Mouse (Mus musculus) neutrophil, adult 5-6 weeks (primary cell): ENCODE measurements around the gene Larp7. TPM values are rescaled to one million over a fixed set of nuclear protein-coding genes. Genes with fewer than 3 reads are reported as not detected.

Experiments used
- ATAC-seq: fragments of 151-379, 151-347 bp; 2 replicates; pipeline ENCODE4 v1.8.0; 2017; ENCODE audit warnings: mild to moderate bottlenecking, moderate TSS enrichment; ENCODE audit not compliant: insufficient number of reproducible peaks, poor library complexity, low FRiP score, severe bottlenecking; ENCODE audit errors: extremely low read depth
- total RNA-seq: library from RNA; stranded (forward); fragments of 200-1000 nt; gene quantifications from 2 replicates; pipeline ENCODE4 v1.2.3, GENCODE M21; 2017

Gene Larp7
- 42.8 and 44.2 TPM in 2 replicates for total RNA-seq

- peak; percentile 96 for ATAC-seq
Measured at GRCm38 (mm10) chr3:127552973-127553719, at the start of gene Larp7, which contains the start of gene Zgrf1. Larp7 (minus strand) TSS chr3:127553349. Zgrf1 (plus strand) TSS chr3:127553489.

GRCm38 (mm10) chr3:127597136-127597535 is 44.0 kb upstream of the Larp7 start:
- ATAC-seq: no peak

- ATAC-seq: peak; percentile 95
Measured at GRCm38 (mm10) chr3:127572557-127572956, 19.4 kb upstream of the Larp7 start.

- no peak for ATAC-seq
Measured at GRCm38 (mm10) chr3:127565129-127565528, 12.0 kb upstream of the Larp7 start.

GRCm38 (mm10) chr3:127562974-127563373 is 9.8 kb upstream of the Larp7 start:
- no peak for ATAC-seq

- no peak for ATAC-seq
Measured at GRCm38 (mm10) chr3:127558201-127558600, 5.1 kb upstream of the Larp7 start.

GRCm38 (mm10) chr3:127554723-127555122 is 1.6 kb upstream of the Larp7 start:
- no peak for ATAC-seq

GRCm38 (mm10) chr3:127553720-127554043 is 533 bp upstream of the Larp7 start:
- no peak for ATAC-seq

- no peak for ATAC-seq
Measured at GRCm38 (mm10) chr3:127552434-127552972, 646 bp downstream of the Larp7 start.

- ATAC-seq: no peak
Measured at GRCm38 (mm10) chr3:127547882-127548281, 5.3 kb downstream of the Larp7 start.

- no peak for ATAC-seq
Measured at GRCm38 (mm10) chr3:127544610-127545121, 8.5 kb downstream of the Larp7 start.

- no peak for ATAC-seq
Measured at GRCm38 (mm10) chr3:127543976-127544375, 9.2 kb downstream of the Larp7 start.

- no peak for ATAC-seq
Measured at GRCm38 (mm10) chr3:127539193-127539592, 14.0 kb downstream of the Larp7 start.

- no peak for ATAC-seq
Measured at GRCm38 (mm10) chr3:127530293-127530692, 22.9 kb downstream of the Larp7 start.

- ATAC-seq: no peak
Measured at GRCm38 (mm10) chr3:127529824-127530223, 23.3 kb downstream of the Larp7 start.

GRCm38 (mm10) chr3:127529210-127529609 is 23.9 kb downstream of the Larp7 start:
- ATAC-seq: no peak

- ATAC-seq: no peak
Measured at GRCm38 (mm10) chr3:127527465-127528034, 25.6 kb downstream of the Larp7 start.

- ATAC-seq: no peak
Measured at GRCm38 (mm10) chr3:127525188-127525819, 27.8 kb downstream of the Larp7 start.

GRCm38 (mm10) chr3:127521156-127521555 is 32.0 kb downstream of the Larp7 start:
- ATAC-seq: no peak

- no peak for ATAC-seq
Measured at GRCm38 (mm10) chr3:127520300-127520699, 32.8 kb downstream of the Larp7 start.
